Mouse (Mus musculus): ENCODE data around the gene Banp. TPM values are rescaled to one million over a fixed set of nuclear protein-coding genes. Genes with fewer than 3 reads are reported as not detected.
A peak's percentile ranks its signal among the peaks of the same experiment; 100 is the strongest.

Banp gene
- polyA plus RNA-seq, 1 experiment from 2014 or later = 34.9 TPM

DNA sequence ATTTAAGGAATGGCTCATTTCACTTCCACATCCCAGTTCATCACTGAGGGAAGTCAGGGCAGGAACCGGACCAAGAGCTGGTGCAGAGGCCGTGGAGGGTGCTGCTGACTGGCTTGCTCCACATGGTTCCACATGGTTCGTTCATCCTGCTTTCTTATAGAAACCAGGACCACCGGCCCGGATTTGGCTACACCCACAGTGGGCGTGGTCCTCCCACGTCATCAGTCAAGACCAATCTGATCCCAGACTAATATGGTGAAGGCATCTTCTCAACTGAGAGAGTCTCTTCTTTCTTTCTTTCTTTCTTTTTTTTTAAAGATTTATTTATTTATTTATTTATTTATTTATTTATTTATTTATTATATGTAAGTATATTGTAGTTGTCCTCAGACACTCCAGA is 18.0 kb upstream of the Banp start:
- Histone ChIP-seq H3K27ac (replicated peaks; ENCODE audit: low read depth, low read length) (no peak overlapping the region), H3K4me3 (ENCODE audit: low read depth, low read length) (no peak overlapping the region), H3K9ac (ENCODE audit: low read depth, low read length) (no peak overlapping the region), H3K4me1 (ENCODE audit: control insufficient read depth, insufficient read depth, low read length) (peaks cover 10% of the 10 kb centered on the region; the same call in 1 of the 2 replicates), H3K27me3 (replicated peaks; ENCODE audit: control insufficient read depth, insufficient read depth, low read length) (no peaks in the 10 kb centered on the region), H3K9me3 (ENCODE audit: control insufficient read depth, low read length) (no peaks in the 10 kb centered on the region), H3K36me3 (ENCODE audit: control insufficient read depth, insufficient read depth, low read length) (no peaks in the 10 kb centered on the region), H3K4me2 (ENCODE audit: low read depth, low read length) (no peak overlapping the region)
- ATAC-seq (ENCODE audit: low read depth) (no peak), DNase-seq (ENCODE audit: low spot score) (no peak)
- WGBS = 84% methylated on average over 7 of the region's 7 CpGs

DNA sequence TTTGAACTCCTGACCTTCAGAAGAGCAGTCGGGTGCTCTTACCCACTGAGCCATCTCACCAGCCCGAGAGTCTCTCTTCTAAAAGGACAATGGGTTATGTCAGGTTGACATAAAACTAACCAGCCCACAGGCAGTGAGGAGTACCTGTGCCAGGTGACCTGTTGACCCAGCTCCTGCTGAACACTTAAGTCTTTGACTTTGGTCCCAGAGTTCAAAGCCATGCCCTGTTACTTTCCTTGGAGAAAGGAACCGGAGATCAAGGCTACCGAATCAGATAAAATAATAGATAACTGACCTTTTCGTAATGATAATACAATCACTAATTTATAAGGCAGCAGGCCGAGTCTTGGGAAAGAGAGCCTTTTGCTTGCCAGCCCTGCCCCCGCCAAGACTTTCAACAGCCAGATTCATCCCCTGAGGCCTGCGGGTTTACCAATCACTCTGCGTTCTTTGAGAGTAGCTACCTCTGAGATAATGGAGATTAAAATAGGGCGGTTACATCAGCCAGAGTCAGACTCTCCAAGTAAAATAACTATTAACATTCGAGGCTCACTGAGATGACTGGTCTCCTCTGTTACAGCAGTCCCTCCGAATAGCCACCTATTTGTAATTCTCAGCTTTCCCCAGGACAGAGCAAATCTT is 17.4 kb upstream of the Banp start:
- H3K36me3 ChIP-seq (ENCODE audit: control insufficient read depth, insufficient read depth, low read length) = no peaks in the 10 kb centered on the region
- H3K4me2 ChIP-seq (ENCODE audit: low read depth, low read length) = no peak overlapping the region
- no peaks in the 10 kb centered on the region for H3K27me3 ChIP-seq (replicated peaks; ENCODE audit: control insufficient read depth, insufficient read depth, low read length)
- WGBS = 70% methylated on average over 12 of the region's 12 CpGs
- H3K27ac ChIP-seq (replicated peaks; ENCODE audit: low read depth, low read length) = no peak overlapping the region
- no peak for DNase-seq (ENCODE audit: low spot score)
- no peaks in the 10 kb centered on the region for H3K9me3 ChIP-seq (ENCODE audit: control insufficient read depth, low read length)
- H3K4me3 ChIP-seq (ENCODE audit: low read depth, low read length) = no peak overlapping the region
- no peak overlapping the region for H3K9ac ChIP-seq (ENCODE audit: low read depth, low read length)
- ATAC-seq (ENCODE audit: low read depth) = no peak
- H3K4me1 ChIP-seq (ENCODE audit: control insufficient read depth, insufficient read depth, low read length) = peaks cover 10% of the 10 kb centered on the region; the same call in 1 of the 2 replicates

DNA sequence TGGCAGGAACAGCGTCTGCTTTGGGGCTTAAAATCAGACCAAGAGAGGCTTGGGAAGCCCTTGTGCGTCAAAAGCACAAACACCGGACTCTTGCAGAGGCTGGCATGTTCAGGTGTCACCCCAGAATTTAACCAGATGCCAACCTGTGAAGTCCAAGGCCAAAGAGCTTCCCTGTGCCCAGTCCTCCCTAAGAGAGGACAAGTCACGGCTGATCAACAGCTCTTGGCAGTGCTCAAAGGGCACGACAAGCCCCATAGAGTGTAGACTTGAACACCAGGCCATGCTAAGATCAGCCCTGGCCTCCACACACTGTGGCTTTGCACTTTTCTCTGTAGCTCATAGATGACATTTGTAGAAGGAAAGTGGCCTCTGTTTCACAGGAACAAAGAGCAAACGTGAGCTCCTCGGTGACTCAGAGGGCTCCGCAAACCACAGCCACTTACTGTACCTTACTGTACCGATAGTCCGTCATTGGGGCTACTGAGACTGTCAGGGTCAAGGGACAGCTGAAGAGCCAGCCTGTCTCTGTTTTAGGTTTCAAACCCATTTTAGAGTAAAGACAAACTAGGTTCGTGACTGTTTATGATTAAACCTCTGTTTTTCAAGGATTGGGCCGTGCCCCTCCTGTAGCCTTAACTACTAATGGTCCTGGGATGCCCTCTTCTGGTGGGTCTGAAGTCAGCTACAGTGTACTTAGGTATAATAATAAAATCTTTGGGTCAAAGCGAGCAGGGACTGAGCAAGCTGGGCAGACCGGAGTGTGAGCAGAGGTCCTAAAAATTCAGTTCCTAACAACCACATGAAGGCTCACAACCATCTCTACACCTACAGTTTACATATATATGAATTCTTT is 16.7 kb upstream of the Banp start:
- peaks cover 10% of the 10 kb centered on the region; the same call in 1 of the 2 replicates for H3K4me1 ChIP-seq (ENCODE audit: control insufficient read depth, insufficient read depth, low read length)
- H3K9ac ChIP-seq (ENCODE audit: low read depth, low read length) = no peak overlapping the region
- H3K27ac ChIP-seq (replicated peaks; ENCODE audit: low read depth, low read length) = no peak overlapping the region
- H3K9me3 ChIP-seq (ENCODE audit: control insufficient read depth, low read length) = no peaks in the 10 kb centered on the region
- WGBS = 81% methylated on average over 14 of the region's 14 CpGs
- H3K4me3 ChIP-seq (ENCODE audit: low read depth, low read length) = no peak overlapping the region
- no peaks in the 10 kb centered on the region for H3K27me3 ChIP-seq (replicated peaks; ENCODE audit: control insufficient read depth, insufficient read depth, low read length)
- DNase-seq (ENCODE audit: low spot score) (no peak), ATAC-seq (ENCODE audit: low read depth) (no peak)
- no peaks in the 10 kb centered on the region for H3K36me3 ChIP-seq (ENCODE audit: control insufficient read depth, insufficient read depth, low read length)
- H3K4me2 ChIP-seq (ENCODE audit: low read depth, low read length) = no peak overlapping the region

DNA sequence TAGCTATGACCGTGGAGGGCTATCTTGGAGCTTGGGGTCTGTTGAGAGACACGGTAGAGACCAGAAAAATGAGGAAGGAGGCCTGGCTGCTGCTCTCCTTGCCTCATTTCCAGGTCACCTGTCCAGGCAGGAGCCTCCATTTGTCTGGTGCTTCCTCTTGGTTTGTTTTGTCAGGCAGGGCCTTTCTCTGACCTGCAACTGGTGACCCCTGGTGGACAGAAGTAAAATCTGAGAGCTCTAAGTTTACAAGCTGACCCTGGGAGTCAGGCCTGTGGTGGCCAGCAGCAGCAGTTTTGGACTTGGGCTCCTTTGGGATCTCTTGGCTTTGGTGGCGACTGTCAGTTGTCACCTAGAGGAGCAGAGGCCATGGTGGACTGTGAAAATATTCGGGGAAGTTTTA is 15.0 kb upstream of the Banp start:
- DNase-seq (ENCODE audit: low spot score) (no peak), ATAC-seq (ENCODE audit: low read depth) (no peak)
- Histone ChIP-seq H3K27me3 (replicated peaks; ENCODE audit: control insufficient read depth, insufficient read depth, low read length) (no peaks in the 10 kb centered on the region), H3K4me1 (ENCODE audit: control insufficient read depth, insufficient read depth, low read length) (peaks cover 10% of the 10 kb centered on the region; the same call in 1 of the 2 replicates), H3K4me3 (ENCODE audit: low read depth, low read length) (no peak overlapping the region), H3K9ac (ENCODE audit: low read depth, low read length) (no peak overlapping the region), H3K36me3 (ENCODE audit: control insufficient read depth, insufficient read depth, low read length) (no peaks in the 10 kb centered on the region), H3K27ac (replicated peaks; ENCODE audit: low read depth, low read length) (no peak overlapping the region; the same call in 1 of the 2 replicates), H3K4me2 (ENCODE audit: low read depth, low read length) (no peak overlapping the region), H3K9me3 (ENCODE audit: control insufficient read depth, low read length) (no peaks in the 10 kb centered on the region)
- WGBS = 34% methylated on average over 4 of the region's 4 CpGs

DNA sequence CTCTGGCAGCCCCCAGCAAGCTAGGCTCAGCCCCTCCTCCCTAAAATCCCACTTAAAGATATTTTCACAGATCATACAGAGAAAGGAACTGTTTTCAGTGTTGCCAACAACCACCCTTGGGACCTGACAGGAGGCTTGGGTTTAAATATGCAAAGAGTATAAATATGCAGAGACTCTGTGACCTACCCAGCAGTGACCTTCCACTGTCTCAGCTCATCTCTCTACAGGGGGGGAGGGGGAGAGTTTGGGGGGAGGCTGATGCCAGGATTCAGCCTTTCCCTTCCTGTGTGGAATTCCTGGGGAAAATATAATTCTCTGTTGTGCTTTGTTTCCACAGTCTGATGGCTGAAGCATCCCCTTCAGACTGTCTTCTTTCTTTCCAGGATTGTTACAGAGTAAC is 14.6 kb upstream of the Banp start:
- H3K27ac ChIP-seq (replicated peaks; ENCODE audit: low read depth, low read length) = no peak overlapping the region; the same call in 1 of the 2 replicates
- H3K9ac ChIP-seq (ENCODE audit: low read depth, low read length) = no peak overlapping the region
- H3K36me3 ChIP-seq (ENCODE audit: control insufficient read depth, insufficient read depth, low read length) = no peaks in the 10 kb centered on the region
- H3K4me2 ChIP-seq (ENCODE audit: low read depth, low read length) = no peak overlapping the region
- H3K9me3 ChIP-seq (ENCODE audit: control insufficient read depth, low read length) = no peaks in the 10 kb centered on the region
- DNase-seq (ENCODE audit: low spot score) (no peak), ATAC-seq (ENCODE audit: low read depth) (no peak)
- H3K4me3 ChIP-seq (ENCODE audit: low read depth, low read length) = no peak overlapping the region
- H3K27me3 ChIP-seq (replicated peaks; ENCODE audit: control insufficient read depth, insufficient read depth, low read length) = no peaks in the 10 kb centered on the region
- H3K4me1 ChIP-seq (ENCODE audit: control insufficient read depth, insufficient read depth, low read length) = peaks cover 10% of the 10 kb centered on the region; the same call in 1 of the 2 replicates

DNA sequence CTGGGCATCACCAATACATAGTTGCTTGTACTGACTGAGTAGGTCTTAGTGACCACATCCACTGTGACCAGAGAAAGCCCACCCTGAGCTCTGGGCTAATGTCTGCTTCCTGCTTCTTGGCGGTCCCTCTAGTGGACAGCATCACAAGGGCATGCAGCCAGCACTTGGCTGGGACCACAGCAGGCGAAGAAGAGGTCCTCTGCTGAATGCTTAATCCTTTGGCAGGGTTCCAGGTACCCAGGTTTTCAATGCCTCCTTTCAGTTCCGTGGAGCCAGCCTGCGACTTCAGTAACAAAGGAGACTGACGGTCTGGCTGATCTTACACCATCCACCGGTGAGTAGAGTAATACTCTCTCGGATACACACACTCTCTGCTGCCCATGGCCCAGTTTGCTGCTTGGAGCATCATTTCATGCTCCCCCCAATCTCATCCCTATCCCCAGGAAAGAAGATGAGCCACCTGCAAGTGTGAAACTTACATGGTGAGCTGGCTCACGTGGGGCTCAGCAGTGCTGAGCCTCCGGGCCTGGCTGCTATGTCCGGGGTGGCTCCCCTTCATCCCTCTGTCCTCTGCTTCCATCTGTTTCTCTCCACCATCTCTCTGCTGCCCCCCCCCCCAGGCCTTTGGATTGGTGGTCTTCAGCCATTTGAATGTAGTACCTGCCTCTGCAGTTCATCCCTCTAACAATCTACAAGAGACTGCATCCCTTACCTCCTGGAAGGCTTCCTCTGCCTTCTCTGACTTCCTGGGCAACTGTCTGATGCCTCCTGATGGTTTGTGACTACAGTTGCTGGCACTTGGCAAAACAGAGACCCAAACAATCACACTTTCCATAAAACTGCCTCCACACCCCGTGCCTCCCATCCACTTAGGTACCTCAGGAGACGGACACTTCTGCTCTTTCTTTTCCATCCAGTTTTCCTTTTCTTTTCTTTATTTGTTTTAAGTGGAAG is 13.9 kb upstream of the Banp start:
- 0 out of 2 replicates have a peak overlapping the region, but pooled peaks have one; percentile 14 for H3K9ac ChIP-seq (ENCODE audit: low read depth, low read length)
- DNase-seq (ENCODE audit: low spot score) (peak; percentile 80), ATAC-seq (ENCODE audit: low read depth) (peak; percentile 60)

DNA sequence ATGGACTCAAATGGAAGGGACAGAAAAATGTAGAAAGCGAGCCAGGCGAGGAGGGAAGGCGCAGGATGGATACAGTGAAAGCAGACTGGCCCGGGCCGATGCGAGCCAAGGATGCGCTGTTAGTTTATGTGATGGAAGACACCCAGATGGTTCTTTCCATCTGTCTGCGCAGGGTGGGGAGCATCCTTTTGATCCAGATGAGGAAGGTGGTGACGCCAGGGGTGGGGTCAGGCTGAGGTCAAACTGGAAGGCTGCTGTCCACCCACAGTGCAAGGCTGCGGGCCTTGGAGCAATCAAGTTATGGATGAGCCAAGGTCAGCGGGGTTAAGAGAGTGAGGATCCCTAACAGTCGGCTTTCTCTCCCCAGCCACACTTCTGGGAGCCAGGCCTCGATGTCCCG is 13.2 kb upstream of the Banp start:
- DNase-seq (ENCODE audit: low spot score) = no peak
- 69% methylated on average over 13 of the region's 14 CpGs for WGBS
- no peak for ATAC-seq (ENCODE audit: low read depth)

More for the DNA sequence above, 13.9 kb upstream of the Banp start:
- no peak overlapping the region for H3K4me3 ChIP-seq (ENCODE audit: low read depth, low read length)
- no peak overlapping the region; the same call in 1 of the 2 replicates for H3K27ac ChIP-seq (replicated peaks; ENCODE audit: low read depth, low read length)
- 46% methylated on average over 12 of the region's 12 CpGs for WGBS
- H3K36me3 ChIP-seq (ENCODE audit: control insufficient read depth, insufficient read depth, low read length) = no peaks in the 10 kb centered on the region
- peaks cover 10% of the 10 kb centered on the region; the same call in 1 of the 2 replicates for H3K4me1 ChIP-seq (ENCODE audit: control insufficient read depth, insufficient read depth, low read length)
- H3K27me3 ChIP-seq (replicated peaks; ENCODE audit: control insufficient read depth, insufficient read depth, low read length) = no peaks in the 10 kb centered on the region
- H3K9me3 ChIP-seq (ENCODE audit: control insufficient read depth, low read length) = no peaks in the 10 kb centered on the region
- H3K4me2 ChIP-seq (ENCODE audit: low read depth, low read length) = no peak overlapping the region

DNA sequence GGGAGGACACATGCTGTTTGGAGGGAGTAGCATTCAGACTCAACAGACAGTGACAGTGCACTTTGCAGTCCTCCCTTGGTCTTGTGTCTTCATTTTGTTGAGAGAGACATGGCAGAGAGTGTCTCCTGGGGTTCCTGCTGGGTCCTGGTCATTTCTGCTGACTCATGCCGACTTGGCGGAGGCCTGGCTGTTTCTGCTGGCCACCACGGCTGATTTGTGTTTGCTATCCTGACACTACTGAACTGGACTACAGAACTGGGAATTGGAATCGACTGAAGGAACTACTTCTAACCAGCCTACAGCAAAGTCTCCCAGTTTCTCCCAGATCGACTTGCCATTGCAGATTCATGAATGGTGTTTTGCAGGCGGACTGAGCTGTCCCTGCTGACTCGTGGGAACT is 10.8 kb upstream of the Banp start:
- Histone ChIP-seq H3K27me3 (replicated peaks; ENCODE audit: control insufficient read depth, insufficient read depth, low read length) (no peaks in the 10 kb centered on the region), H3K27ac (replicated peaks; ENCODE audit: low read depth, low read length) (no peak overlapping the region), H3K9ac (ENCODE audit: low read depth, low read length) (no peak overlapping the region), H3K36me3 (ENCODE audit: control insufficient read depth, insufficient read depth, low read length) (no peaks in the 10 kb centered on the region), H3K9me3 (ENCODE audit: control insufficient read depth, low read length) (no peaks in the 10 kb centered on the region), H3K4me1 (ENCODE audit: control insufficient read depth, insufficient read depth, low read length) (peaks cover 10% of the 10 kb centered on the region; the same call in 1 of the 2 replicates), H3K4me3 (ENCODE audit: low read depth, low read length) (no peak overlapping the region), H3K4me2 (ENCODE audit: low read depth, low read length) (no peak overlapping the region)
- DNase-seq (ENCODE audit: low spot score) (no peak), ATAC-seq (ENCODE audit: low read depth) (no peak)
- 81% methylated on average over 7 of the region's 7 CpGs for WGBS

More for the DNA sequence above, 13.2 kb upstream of the Banp start:
- no peaks in the 10 kb centered on the region for H3K36me3 ChIP-seq (ENCODE audit: control insufficient read depth, insufficient read depth, low read length)
- no peaks in the 10 kb centered on the region for H3K9me3 ChIP-seq (ENCODE audit: control insufficient read depth, low read length)
- H3K4me3 ChIP-seq (ENCODE audit: low read depth, low read length) = no peak overlapping the region
- no peaks in the 10 kb centered on the region for H3K27me3 ChIP-seq (replicated peaks; ENCODE audit: control insufficient read depth, insufficient read depth, low read length)
- H3K27ac ChIP-seq (replicated peaks; ENCODE audit: low read depth, low read length) = no peak overlapping the region
- H3K4me2 ChIP-seq (ENCODE audit: low read depth, low read length) = no peak overlapping the region
- no peak overlapping the region for H3K9ac ChIP-seq (ENCODE audit: low read depth, low read length)
- peaks cover 10% of the 10 kb centered on the region; the same call in 1 of the 2 replicates for H3K4me1 ChIP-seq (ENCODE audit: control insufficient read depth, insufficient read depth, low read length)
